Mouse (Mus musculus) heart, adult 2 months (tissue): ENCODE measurements at regions not wholly inside any gene's neighbourhood (a gene's known extent, or its start where the extent isn't known, plus 50 kb on each side); places are given as distances from the start of the nearest gene placed in this dataset.

ENCODE experiments used
- DNase-seq, 2 experiments: peaks; one replicate each; pipeline ENCODE4 v3.0.0; 2021
- H3K27ac ChIP-seq: fragments of 200-600 bp; 2 replicates; pipeline ENCODE4 v1.8.1; 2022
- H3K27me3 ChIP-seq: fragments of 200-500 bp; 2 replicates; pipeline ENCODE4 v1.6.1; 2012; ENCODE audit warnings: mild to moderate bottlenecking, low read length, inconsistent platforms, mixed read lengths; ENCODE audit not compliant: control insufficient read depth, insufficient read depth
- H3K36me3 ChIP-seq: fragments of 200-500 bp; 2 replicates; pipeline ENCODE4 v1.6.1; 2012; ENCODE audit warnings: low read length, inconsistent platforms; ENCODE audit not compliant: control insufficient read depth, insufficient read depth
- H3K4me1 ChIP-seq: fragments of 200-500 bp; 2 replicates; pipeline ENCODE4 v1.6.1; 2011; ENCODE audit warnings: low read length; ENCODE audit not compliant: control insufficient read depth, insufficient read depth
- H3K4me3 ChIP-seq: fragments of 200-600 bp; 2 replicates; pipeline ENCODE4 v1.8.1; 2022
- H3K79me2 ChIP-seq: fragments of 200-500 bp; replicated peaks from 2 replicates; pipeline ENCODE4 v1.6.1; 2012; ENCODE audit warnings: mild to moderate bottlenecking, inconsistent platforms, low read length, moderate library complexity, mixed read lengths; ENCODE audit not compliant: control insufficient read depth, insufficient read depth
- H3K9ac ChIP-seq: fragments of 200-500 bp; 2 replicates; pipeline ENCODE4 v1.6.1; 2012; ENCODE audit warnings: low read depth, mild to moderate bottlenecking, control low read depth, inconsistent platforms, low read length, mixed read lengths
- CTCF ChIP-seq: fragments of 200-600 bp; IDR thresholded peaks from 2 replicates; pipeline ENCODE4 v1.8.1; 2022; ENCODE audit warnings: antibody characterized with exemption, mild to moderate bottlenecking, moderate library complexity
- EP300 ChIP-seq: fragments of 200-500 bp; IDR thresholded peaks from 2 replicates; pipeline ENCODE4 v1.6.1; 2011; ENCODE audit warnings: low read depth, low read length, control low read depth; ENCODE audit not compliant: insufficient read depth
- POLR2A ChIP-seq: fragments of 200-500 bp; IDR thresholded peaks from 2 replicates; pipeline ENCODE4 v1.6.1; 2011; ENCODE audit warnings: mild to moderate bottlenecking, low read depth, low read length, control low read depth; ENCODE audit not compliant: insufficient read depth
- WGBS: fragments of 180-500 bp; shearing (Covaris S2); methylation state at CpG from one replicate; pipeline ENCODE4 v1.1.7; 2018; 5-methylcytosine and 5-hydroxymethylcytosine counted together
- intact Hi-C: fragments of 180-260 bp; cut with DNase I; formaldehyde crosslinking; loops from one replicate; pipeline ENCODE4 v1.15.1; 2025

GRCm38 (mm10) chr13:60257878-60258277, 80.7 kb upstream of the Gas1 start:
- Histone ChIP-seq H3K9ac (no peak overlapping the region), H3K4me1 (no peaks in the 10 kb centered on the region; the same call in 1 of the 2 replicates), H3K4me3 (no peak overlapping the region), H3K36me3 (no peaks in the 10 kb centered on the region), H3K79me2 (no peaks in the 10 kb centered on the region), H3K27me3 (no peaks in the 10 kb centered on the region), H3K27ac (no peak overlapping the region)
- TF ChIP-seq EP300 (no peak), CTCF (no peak), POLR2A (no peak)
- 92% methylated on average over 3 of the region's 3 CpGs for WGBS
- intact Hi-C loops: no loop called here
- no peak for DNase-seq

- H3K27me3 ChIP-seq: no peaks in the 10 kb centered on the region
- no peaks in the 10 kb centered on the region for H3K4me1 ChIP-seq
- H3K79me2 ChIP-seq: no peaks in the 10 kb centered on the region
- no peak overlapping the region for H3K4me3 ChIP-seq
- no peak for DNase-seq
- H3K36me3 ChIP-seq: no peaks in the 10 kb centered on the region
- H3K9ac ChIP-seq: no peak overlapping the region
- TF ChIP-seq CTCF (no peak), EP300 (no peak), POLR2A (no peak)
- intact Hi-C loops: no loop called here
- H3K27ac ChIP-seq: no peak overlapping the region; the same call in 1 of the 2 replicates
- 69% methylated on average over 11 of the region's 11 CpGs for WGBS
These were observed 85.4 kb upstream of the Gas1 start for GRCm38 (mm10) chr13:60262449-60263028.

GRCm38 (mm10) chr13:60264504-60264903, 87.3 kb upstream of the Gas1 start:
- H3K4me3 ChIP-seq: no peak overlapping the region
- intact Hi-C loops: no loop called here
- no peak for TF ChIP-seq POLR2A
- no peak for TF ChIP-seq EP300
- peak; percentile 27 for TF ChIP-seq CTCF
- no peaks in the 10 kb centered on the region for H3K4me1 ChIP-seq
- WGBS: 93% methylated on average over 4 of the region's 4 CpGs
- DNase-seq: no peak
- H3K36me3 ChIP-seq: no peaks in the 10 kb centered on the region
- no peaks in the 10 kb centered on the region for H3K27me3 ChIP-seq
- H3K27ac ChIP-seq: no peak overlapping the region
- no peaks in the 10 kb centered on the region for H3K79me2 ChIP-seq
- H3K9ac ChIP-seq: no peak overlapping the region

- H3K9ac ChIP-seq: no peak overlapping the region
- no peaks in the 10 kb centered on the region for H3K36me3 ChIP-seq
- H3K4me1 ChIP-seq: no peaks in the 10 kb centered on the region
- WGBS: 30% methylated on average over 12 of the region's 12 CpGs
- intact Hi-C loops: no loop called here
- H3K79me2 ChIP-seq: no peaks in the 10 kb centered on the region
- H3K4me3 ChIP-seq: no peak overlapping the region
- no peaks in the 10 kb centered on the region for H3K27me3 ChIP-seq
- TF ChIP-seq POLR2A (no peak), CTCF (0 out of 2 replicates have a peak, but pooled peaks have one; percentile 6)
- peak; percentile 33 to 59 for DNase-seq
- no peak overlapping the region; the same call in 1 of the 2 replicates for H3K27ac ChIP-seq
These were observed 90.4 kb upstream of the Gas1 start for GRCm38 (mm10) chr13:60267557-60267956.

- Histone ChIP-seq H3K9ac (no peak overlapping the region), H3K36me3 (no peaks in the 10 kb centered on the region), H3K27me3 (no peaks in the 10 kb centered on the region), H3K79me2 (no peaks in the 10 kb centered on the region), H3K4me1 (peaks cover 3% of the 10 kb centered on the region; the same call in 1 of the 2 replicates), H3K27ac (no peak overlapping the region), H3K4me3 (no peak overlapping the region)
- no peak for TF ChIP-seq POLR2A
- no peak for TF ChIP-seq CTCF
- no peak for TF ChIP-seq EP300
- 90% methylated on average over 11 of the region's 11 CpGs for WGBS
- DNase-seq: no peak
- intact Hi-C loops: no loop called here
These were observed 91.1 kb upstream of the Gas1 start for GRCm38 (mm10) chr13:60268256-60268655.

- intact Hi-C loops: no loop called here
- Histone ChIP-seq H3K4me3 (no peak overlapping the region), H3K27me3 (no peaks in the 10 kb centered on the region), H3K4me1 (peaks cover 3% of the 10 kb centered on the region; the same call in 1 of the 2 replicates), H3K27ac (no peak overlapping the region), H3K79me2 (no peaks in the 10 kb centered on the region), H3K9ac (no peak overlapping the region), H3K36me3 (no peaks in the 10 kb centered on the region)
- TF ChIP-seq EP300 (no peak), CTCF (no peak), POLR2A (no peak)
- no peak for DNase-seq
- 87% methylated on average over 9 of the region's 9 CpGs for WGBS
These were observed 92.3 kb upstream of the Gas1 start for GRCm38 (mm10) chr13:60269406-60269841.
